ENCODE assay signal across 13 mouse cellular contexts in genomic region chr6:4728305-4728704, GRCm38 (mm10).
"Had no signal": no experiment of that assay in that cellular context is flagged by ENCODE, and none has a peak within 500 bp of the region (broad histone marks: within the 10 kb centered on the region; RNA-seq: fewer than 3 reads in every experiment).

No protein-coding gene starts in this region.

- ATAC-seq: liver, postnatal 0 days; lung, postnatal 0 days; midbrain, embryonic 13.5 days; midbrain, embryonic 15.5 days had no signal

- DNase-seq: liver, postnatal 0 days; lung, adult 2 months; lung, postnatal 14 days; lung, postnatal 36 days; retina, postnatal 1 day; right cerebral cortex, adult 18-20 months; right cerebral cortex, postnatal 25 days; right cerebral cortex, postnatal 4 days; thymus, adult 2 months; thymus, postnatal 4 days had no signal
